Mouse (Mus musculus) adrenal gland, postnatal 25 days (tissue): ENCODE data around the gene Fmo5. TPM values are rescaled to one million over a fixed set of nuclear protein-coding genes. Genes with fewer than 3 reads are reported as not detected.

Experiments
- DNase-seq: peaks from one replicate; pipeline ENCODE4 v3.0.0; 2021; ENCODE audit warnings: mixed read lengths
- total RNA-seq: library from RNA; stranded (reverse); gene quantifications from 2 replicates; pipeline ENCODE4 v1.2.3, GENCODE M21; 2021

The Fmo5 gene
- total RNA-seq, 1 experiment from 2014 or later, result 13.1 TPM

DNA sequence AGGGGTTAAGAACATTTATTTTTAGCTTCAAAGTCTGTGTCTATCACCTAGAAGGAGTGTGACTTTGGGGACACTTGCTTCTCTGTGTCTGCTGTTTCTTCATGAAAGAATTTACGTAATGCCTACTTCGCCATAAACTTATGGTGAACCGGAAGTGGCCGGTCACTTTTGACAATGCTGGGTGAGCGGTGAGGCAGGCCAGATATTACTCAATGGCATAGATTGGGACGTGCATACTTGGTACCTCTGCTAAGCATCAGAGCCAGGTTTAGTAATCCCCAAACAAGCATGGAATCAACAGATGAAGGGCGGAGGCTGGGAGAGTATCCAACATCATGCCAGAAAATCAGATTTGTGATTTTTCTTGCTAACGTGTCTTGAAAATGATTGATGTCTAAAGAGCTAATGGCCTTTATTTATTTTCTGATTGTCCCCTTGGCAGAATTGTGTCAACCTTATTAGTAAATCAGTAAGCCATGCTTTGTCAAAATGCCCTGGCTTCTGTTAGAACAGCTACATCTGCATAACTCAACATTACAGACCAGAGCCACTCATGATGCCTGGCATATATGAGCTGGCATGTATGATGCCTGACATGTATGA lies 2.8 kb downstream of the Fmo5 start:
- DNase-seq, result no peak

GRCm38 (mm10) chr3:97633456-97633855 lies 4.9 kb downstream of the Fmo5 start:
- DNase-seq, result no peak

- DNase-seq, result peak; percentile 45
Observed at GRCm38 (mm10) chr3:97634288-97634761, 5.7 kb downstream of the Fmo5 start.

DNA sequence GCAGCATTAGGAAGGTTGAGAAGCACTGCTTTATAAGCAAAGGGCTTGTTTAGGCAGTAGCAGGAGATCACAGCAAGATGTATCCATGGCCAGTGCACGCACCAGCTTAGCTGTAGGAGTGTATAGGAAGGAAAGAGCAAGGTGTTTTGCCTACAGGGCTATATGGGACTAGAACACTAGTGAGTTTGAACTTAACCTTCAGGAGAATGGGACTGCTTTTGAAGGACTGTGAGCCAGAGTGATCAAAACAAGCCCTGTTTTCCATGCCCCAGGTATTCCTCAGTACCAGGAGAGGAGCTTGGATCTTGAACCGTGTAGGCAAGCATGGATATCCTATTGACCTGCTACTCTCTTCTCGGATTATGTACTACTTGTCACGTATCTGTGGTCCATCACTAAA lies 12.8 kb downstream of the Fmo5 start:
- DNase-seq, result no peak

DNA sequence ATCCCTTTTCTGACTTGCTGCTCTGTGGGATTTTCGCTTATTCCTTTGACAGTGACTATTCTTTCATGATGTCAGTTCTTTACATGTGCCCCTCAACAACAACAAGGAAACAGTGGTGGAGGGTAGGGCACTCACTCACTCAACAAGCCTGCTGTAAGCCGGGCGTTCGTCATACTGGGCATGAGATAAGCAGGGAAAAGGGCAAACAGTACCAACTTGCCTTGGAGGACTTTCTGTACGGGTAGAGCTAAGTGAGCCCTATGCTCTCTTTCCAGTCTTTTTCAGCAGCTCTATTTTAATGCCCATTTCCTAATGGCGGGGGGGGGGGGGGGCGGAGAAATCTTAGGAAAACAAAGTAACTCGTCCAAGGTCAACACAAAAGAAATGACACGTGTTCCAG lies 13.4 kb downstream of the Fmo5 start:
- DNase-seq, result no peak

GRCm38 (mm10) chr3:97648518-97648917 lies 19.9 kb downstream of the Fmo5 start:
- DNase-seq, result no peak

GRCm38 (mm10) chr3:97649022-97649421 lies 20.4 kb downstream of the Fmo5 start:
- DNase-seq, result no peak

- DNase-seq, result no peak
Observed at GRCm38 (mm10) chr3:97649469-97649868, 20.9 kb downstream of the Fmo5 start.

DNA sequence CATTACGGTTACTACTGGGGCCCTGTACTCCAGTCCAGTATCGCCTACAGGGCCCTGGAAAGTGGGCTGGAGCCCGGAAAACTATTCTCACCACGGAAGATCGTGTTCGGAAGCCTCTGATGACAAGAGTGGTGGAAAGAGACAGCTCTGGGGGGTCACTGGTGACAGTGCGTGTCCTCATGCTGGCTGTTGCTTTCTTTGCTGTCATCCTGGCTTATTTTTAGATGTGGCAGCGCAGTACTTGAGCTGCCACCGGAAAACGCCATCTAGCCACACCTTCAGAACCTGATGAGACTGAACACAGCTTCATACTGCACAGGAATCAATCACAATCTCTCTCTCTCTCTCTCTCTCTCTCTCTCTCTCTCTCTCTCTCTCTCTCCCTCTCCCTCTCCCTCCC lies 23.0 kb downstream of the Fmo5 start:
- DNase-seq, result no peak

DNA sequence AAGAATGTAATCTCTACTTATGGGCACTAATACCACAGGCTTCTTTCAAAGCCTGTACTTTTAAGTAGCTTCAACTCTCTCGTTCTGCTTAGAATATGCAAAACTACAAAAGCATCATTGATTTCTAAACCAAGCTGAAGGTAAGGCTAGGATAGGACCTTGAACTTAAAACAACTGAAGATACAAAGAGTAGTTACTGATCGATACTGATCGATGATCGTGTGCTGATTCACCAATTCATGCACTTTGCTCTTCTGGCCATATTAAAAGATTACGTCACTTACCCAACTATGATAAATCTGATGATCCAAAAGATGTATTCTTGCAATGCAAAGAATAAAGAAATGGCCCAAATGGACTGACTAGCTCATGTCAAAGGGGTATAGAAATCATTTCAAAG lies 25.2 kb downstream of the Fmo5 start:
- no peak for DNase-seq

GRCm38 (mm10) chr3:97654901-97655300 lies 26.3 kb downstream of the Fmo5 start:
- DNase-seq, result peak; percentile 14

DNA sequence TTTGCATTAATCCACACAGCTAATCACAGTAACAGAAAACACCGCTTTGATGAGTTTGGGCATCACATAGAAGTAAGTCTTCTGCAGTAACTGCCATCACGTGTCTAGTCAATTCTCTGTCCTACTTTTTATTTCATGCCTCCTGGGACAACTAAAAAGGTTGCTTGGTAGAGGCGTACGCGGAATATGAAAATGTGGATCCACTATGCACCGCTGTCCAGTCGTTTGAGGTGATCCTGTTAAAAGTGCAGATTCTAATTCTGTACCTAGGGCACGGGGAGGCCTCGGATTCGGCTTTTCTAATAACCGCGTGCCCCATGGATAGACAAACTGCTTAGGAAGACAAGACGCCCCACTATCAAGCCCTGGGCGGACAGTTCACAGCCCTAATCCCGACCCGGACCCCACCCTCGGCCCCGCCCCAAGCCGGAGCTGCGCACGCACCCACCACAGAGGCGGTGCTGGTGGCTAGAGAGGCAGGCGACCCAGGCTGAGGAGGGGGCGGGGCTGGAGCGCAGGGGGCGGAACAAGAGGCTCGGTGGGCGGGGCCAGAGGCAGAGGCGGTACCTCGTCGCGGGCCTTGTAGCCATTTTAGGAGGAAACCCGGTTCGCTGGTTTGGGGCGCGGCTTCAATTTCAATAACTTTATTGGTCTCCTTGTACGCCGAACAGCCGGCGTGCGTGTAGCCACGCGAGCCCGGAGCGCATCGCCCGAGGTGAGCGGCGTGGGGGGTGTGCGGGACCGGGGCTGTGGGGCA lies 29.2 kb downstream of the Fmo5 start, which contains the start of gene Prkab2:
Prkab2 (plus strand) TSS at position 539 of the 757 bp plus-strand sequence.
- peak; percentile 100 for DNase-seq

GRCm38 (mm10) chr3:97658426-97659193 lies 30.0 kb downstream of the Fmo5 start:
- DNase-seq, result peak; percentile 71

GRCm38 (mm10) chr3:97659746-97660145 lies 31.1 kb downstream of the Fmo5 start:
- DNase-seq, result no peak

GRCm38 (mm10) chr3:97661206-97661605 lies 32.6 kb downstream of the Fmo5 start:
- DNase-seq, result no peak

DNA sequence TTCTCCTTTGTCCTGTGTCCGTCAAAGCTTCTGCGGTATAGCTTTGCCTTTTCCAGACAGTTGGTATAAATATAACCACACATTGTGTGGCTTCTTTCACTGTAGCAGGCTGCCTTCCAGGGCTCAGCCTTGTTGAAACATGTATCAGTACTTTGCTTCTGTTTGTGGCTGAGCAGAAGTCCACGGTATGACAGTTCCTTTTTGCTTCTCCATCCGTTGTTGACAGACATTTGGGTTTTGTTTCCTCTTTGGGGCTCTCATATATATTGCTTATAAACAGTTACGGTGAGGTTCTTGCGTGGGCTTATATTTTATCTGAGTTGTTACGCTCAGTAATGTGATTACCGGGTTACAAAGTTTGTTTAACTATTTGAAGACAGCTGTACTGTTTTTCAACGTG lies 36.9 kb downstream of the Fmo5 start:
- no peak for DNase-seq

DNA sequence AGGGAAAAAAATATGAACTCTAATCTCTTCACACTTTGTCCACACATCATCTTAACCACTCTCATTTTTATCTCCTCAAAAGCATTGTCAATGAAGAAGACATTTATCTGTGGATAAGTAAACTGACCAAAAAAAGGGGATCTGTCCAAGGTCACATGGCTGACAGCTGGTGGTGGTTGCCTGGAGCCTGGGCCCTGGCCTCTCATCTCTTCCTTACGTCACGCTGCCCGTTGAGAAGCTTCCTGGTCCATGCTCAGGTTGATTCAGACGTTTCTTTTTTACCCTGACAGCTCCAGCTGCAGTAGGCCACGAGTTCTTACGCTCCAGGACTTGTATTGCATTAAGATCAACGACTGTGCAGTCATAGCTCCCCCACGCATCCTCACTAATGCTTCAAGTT lies 37.5 kb downstream of the Fmo5 start:
- DNase-seq, result no peak

DNA sequence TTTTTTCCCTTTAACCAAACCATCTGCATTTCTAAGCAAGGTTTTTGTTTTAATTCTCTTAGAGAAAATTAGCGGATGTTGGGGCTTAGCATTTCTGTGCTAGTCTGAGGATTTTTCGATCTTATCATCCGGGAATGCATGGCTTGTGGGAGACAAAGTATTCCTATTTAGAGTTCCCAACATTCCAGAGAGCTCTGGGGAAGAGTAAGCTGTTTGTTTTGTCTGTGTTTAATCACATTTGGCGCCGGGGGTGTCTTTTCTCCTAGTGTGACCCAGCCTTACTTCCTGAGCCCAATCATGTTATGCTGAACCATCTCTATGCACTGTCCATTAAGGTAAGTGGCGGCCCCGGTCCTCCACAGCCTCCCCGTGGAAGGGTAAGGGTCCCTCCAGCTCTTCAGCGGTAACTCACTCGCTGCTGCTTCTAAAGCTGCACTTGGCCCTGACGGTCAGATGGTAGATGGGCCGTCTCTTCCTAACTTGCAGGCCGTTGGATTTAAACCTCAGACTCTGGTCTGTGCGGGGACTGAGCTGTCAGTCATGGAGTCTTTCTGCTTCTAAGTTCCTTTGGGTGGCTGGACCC lies 38.6 kb downstream of the Fmo5 start:
- no peak for DNase-seq

DNA sequence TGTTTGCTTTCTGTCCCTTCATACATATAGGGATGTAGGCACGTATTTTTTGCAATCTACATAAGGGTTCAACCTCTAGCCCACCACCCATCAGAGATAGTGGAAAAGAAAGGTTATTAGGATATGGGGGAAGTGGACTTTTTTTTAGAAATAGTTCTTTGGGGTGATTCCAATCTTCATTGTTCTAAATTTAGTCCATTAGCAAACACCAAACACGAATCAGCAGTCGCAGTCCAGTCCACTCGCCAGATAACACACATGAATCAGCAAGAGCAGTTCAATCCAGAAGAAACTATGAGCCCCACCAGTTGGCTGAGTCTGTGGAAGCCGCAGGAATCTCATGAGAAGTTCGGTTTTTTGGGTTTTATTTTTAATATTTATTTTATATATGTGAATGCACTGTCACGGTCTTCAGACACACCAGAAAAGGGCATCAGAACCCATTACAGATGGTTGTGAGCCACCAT lies 46.1 kb downstream of the Fmo5 start, which contains the start of gene Gm17651:
Gm17651 (minus strand) TSS at position 51 of the 467 bp plus-strand sequence.
- no peak for DNase-seq

DNA sequence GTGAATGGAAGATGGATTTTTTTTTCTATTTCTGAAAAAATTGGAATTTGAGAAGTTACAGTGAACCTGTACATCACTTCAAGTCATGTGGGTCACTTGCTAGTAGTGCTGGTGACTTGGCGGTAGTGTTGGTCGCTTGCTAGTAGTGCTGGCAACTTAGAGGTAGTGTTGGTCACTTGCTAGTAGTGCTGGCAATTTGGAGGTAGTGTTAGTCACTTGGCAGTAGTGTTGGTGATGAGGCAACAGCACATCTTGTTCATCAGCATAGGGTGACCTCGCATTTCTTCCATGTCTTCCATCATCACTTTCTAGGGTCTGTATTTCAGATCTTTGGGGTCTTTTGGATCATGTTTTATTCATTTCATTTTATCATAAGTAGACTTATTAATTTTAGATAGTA lies 47.5 kb downstream of the Fmo5 start:
- DNase-seq, result no peak

DNA sequence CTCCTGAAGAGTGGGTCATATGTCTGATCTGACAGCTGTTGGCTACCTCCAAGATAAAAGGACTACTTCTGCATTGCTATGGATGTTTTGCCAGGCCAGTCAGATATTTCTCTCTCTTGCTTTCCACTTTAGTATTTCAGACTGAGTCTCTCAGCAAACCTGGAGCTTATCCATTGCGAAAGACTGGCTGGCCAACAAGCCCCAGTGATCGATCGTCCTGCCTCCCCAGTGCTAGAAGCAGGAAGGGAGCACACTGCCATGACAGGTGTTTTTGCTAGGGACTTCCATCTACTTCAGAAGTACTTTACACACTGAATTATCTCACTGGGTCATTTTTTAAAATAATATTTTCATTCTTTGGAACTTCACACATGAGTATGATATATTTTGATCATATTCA lies 49.8 kb downstream of the Fmo5 start:
- no peak for DNase-seq

DNA sequence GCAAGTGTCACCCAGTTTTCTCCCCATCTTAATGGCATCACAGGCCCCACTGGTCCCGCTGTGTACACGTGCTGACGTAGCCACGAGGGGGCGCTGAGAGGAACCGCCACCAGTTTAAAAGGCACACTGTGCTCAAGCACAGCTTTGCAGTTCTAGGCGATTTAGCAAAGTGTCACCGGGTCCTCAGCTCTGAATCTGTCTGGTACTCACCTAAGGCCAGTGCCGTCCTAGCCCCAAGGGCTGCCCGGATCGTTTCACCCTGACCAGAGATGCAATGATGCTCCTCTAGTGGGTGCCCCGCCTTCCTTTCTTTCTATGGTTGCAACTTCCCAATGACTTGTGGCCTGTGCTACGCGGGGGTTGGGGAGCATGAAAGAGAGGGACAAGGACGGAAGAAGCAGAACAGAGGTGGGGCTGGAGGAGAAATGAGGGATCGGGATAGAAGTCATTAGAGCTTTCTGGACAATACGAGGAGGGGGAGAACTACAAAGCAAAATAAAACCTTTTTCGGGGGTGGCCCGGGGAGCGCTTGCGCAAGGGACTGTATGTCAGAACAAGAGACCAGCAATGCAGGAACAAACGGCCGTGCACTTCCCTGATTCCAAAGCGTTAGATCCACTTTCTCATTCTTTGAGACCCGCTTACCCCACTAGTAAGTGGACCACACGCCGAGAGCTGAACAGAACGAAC lies 52.2 kb downstream of the Fmo5 start:
- DNase-seq, result peak; percentile 83
